Mouse (Mus musculus): Measurements from ENCODE around the gene Crmp1. TPM values are rescaled to one million over a fixed set of nuclear protein-coding genes. Genes with fewer than 3 reads are reported as not detected.
A peak's percentile ranks its signal among the peaks of the same experiment; 100 is the strongest.

The Crmp1 gene
- polyA plus RNA-seq, 1 experiment from 2014 or later = 407 TPM

GRCm38 (mm10) chr5:37330449-37331132, 88.9 kb downstream of the Crmp1 start:
- peaks cover 10% of the 10 kb centered on the region for H3K4me1 ChIP-seq (replicated peaks)
- H3K4me3 ChIP-seq = no peak overlapping the region
- WGBS = 86% methylated on average over 8 of the region's 8 CpGs
- DNase-seq (ENCODE audit: low spot score) = no peak
- no peaks in the 10 kb centered on the region for H3K9me3 ChIP-seq
- H3K27me3 ChIP-seq (ENCODE audit: insufficient read depth, poor library complexity, severe bottlenecking) = no peaks in the 10 kb centered on the region
- H3K27ac ChIP-seq = no peak overlapping the region
- H3K36me3 ChIP-seq = peaks cover 68% of the 10 kb centered on the region

- no peak overlapping the region for H3K27ac ChIP-seq
- no peak overlapping the region for H3K4me3 ChIP-seq
- peaks cover 63% of the 10 kb centered on the region for H3K36me3 ChIP-seq
- H3K4me1 ChIP-seq (replicated peaks) = peaks cover 16% of the 10 kb centered on the region
- DNase-seq (ENCODE audit: low spot score) = no peak
- H3K9me3 ChIP-seq = no peaks in the 10 kb centered on the region
- H3K27me3 ChIP-seq (ENCODE audit: insufficient read depth, poor library complexity, severe bottlenecking) = no peaks in the 10 kb centered on the region
- WGBS = 91% methylated on average over 2 of the region's 2 CpGs
These were observed 89.4 kb downstream of the Crmp1 start for GRCm38 (mm10) chr5:37331133-37331505.

GRCm38 (mm10) chr5:37332066-37332465, 90.3 kb downstream of the Crmp1 start:
- peaks cover 25% of the 10 kb centered on the region for H3K4me1 ChIP-seq (replicated peaks)
- H3K36me3 ChIP-seq = peaks cover 53% of the 10 kb centered on the region
- no peak for DNase-seq (ENCODE audit: low spot score)
- no peak overlapping the region for H3K4me3 ChIP-seq
- no peaks in the 10 kb centered on the region for H3K9me3 ChIP-seq
- H3K27ac ChIP-seq = no peak overlapping the region
- H3K27me3 ChIP-seq (ENCODE audit: insufficient read depth, poor library complexity, severe bottlenecking) = no peaks in the 10 kb centered on the region
- 83% methylated on average over 4 of the region's 4 CpGs for WGBS

- Histone ChIP-seq H3K4me3 (no peak overlapping the region), H3K4me1 (replicated peaks) (peaks cover 55% of the 10 kb centered on the region), H3K9me3 (no peaks in the 10 kb centered on the region), H3K27me3 (ENCODE audit: insufficient read depth, poor library complexity, severe bottlenecking) (peaks cover 8% of the 10 kb centered on the region), H3K27ac (no peak overlapping the region), H3K36me3 (peaks cover 34% of the 10 kb centered on the region)
- no peak for DNase-seq (ENCODE audit: low spot score)
- WGBS = 70% methylated on average over 3 of the region's 3 CpGs
These were observed 93.3 kb downstream of the Crmp1 start for GRCm38 (mm10) chr5:37335061-37335460.

GRCm38 (mm10) chr5:37336485-37337105, 94.9 kb downstream of the Crmp1 start, which contains the start of gene Evc:
TSS of gene Evc (minus strand) at chr5:37336894.
- Histone ChIP-seq H3K27me3 (ENCODE audit: insufficient read depth, poor library complexity, severe bottlenecking) (peaks cover 8% of the 10 kb centered on the region), H3K4me1 (replicated peaks) (peaks cover 55% of the 10 kb centered on the region), H3K4me3 (peak within 1 kb of the TSS; percentile 65), H3K9me3 (no peaks in the 10 kb centered on the region), H3K36me3 (peaks cover 23% of the 10 kb centered on the region), H3K27ac (peak within 1 kb of the TSS; percentile 87)
- under 1% methylated on average over 48 of the region's 48 CpGs for WGBS
- peak; percentile 87 for DNase-seq (ENCODE audit: low spot score)

GRCm38 (mm10) chr5:37337696-37338095, 96.0 kb downstream of the Crmp1 start:
- Histone ChIP-seq H3K27me3 (ENCODE audit: insufficient read depth, poor library complexity, severe bottlenecking) (peaks cover 8% of the 10 kb centered on the region), H3K27ac (peak overlapping the region; percentile 87), H3K4me1 (replicated peaks) (peaks cover 55% of the 10 kb centered on the region), H3K4me3 (peak overlapping the region; percentile 65), H3K9me3 (no peaks in the 10 kb centered on the region), H3K36me3 (peaks cover 19% of the 10 kb centered on the region)
- DNase-seq (ENCODE audit: low spot score) = peak; percentile 16
- WGBS = 67% methylated on average over 3 of the region's 3 CpGs

- peak within 1 kb of the TSS; percentile 65 for H3K4me3 ChIP-seq
- DNase-seq (ENCODE audit: low spot score) = peak; percentile 84
- H3K36me3 ChIP-seq = peaks cover 21% of the 10 kb centered on the region
- under 1% methylated on average over 27 of the region's 27 CpGs for WGBS
- H3K27me3 ChIP-seq (ENCODE audit: insufficient read depth, poor library complexity, severe bottlenecking) = peaks cover 8% of the 10 kb centered on the region
- H3K4me1 ChIP-seq (replicated peaks) = peaks cover 55% of the 10 kb centered on the region
- no peaks in the 10 kb centered on the region for H3K9me3 ChIP-seq
- peak within 1 kb of the TSS; percentile 87 for H3K27ac ChIP-seq
These were observed 96.5 kb downstream of the Crmp1 start, which contains the start of gene Evc2 for GRCm38 (mm10) chr5:37338288-37338687. TSS of gene Evc2 (plus strand) at chr5:37338499.

Other genes with a start within 250 kb of the Crmp1 start
- gene Gm1043, start 156.6 kb upstream of the Crmp1 start, polyA plus RNA-seq (2016; fragmentation: Nextera tagmentation; extraction: Ambion mirVana) = 0.08 TPM in 1 of 2 replicates, not detected in the other
- gene Evc, start 95.0 kb downstream of the Crmp1 start, polyA plus RNA-seq (2016; fragmentation: Nextera tagmentation; extraction: Ambion mirVana) = 20.0 and 22.1 TPM in 2 replicates
- gene Evc2, start 96.6 kb downstream of the Crmp1 start, polyA plus RNA-seq (2016; fragmentation: Nextera tagmentation; extraction: Ambion mirVana) = 13.6 and 16.6 TPM in 2 replicates

All from hindbrain, embryonic 10.5 days (tissue).